In genomic region chr17:78521361-78522153, GRCm38 (mm10) we compare ENCODE assay signal across 11 mouse cellular contexts. TPM values are rescaled to one million over a fixed set of nuclear protein-coding genes. Genes with fewer than 3 reads are reported as not detected.
DNase-seq lines count a peak whose midpoint lies in the region; ATAC-seq and TF ChIP-seq lines count a peak whose summit lies in the region.
"Had no signal": no experiment of that assay in that cellular context is flagged by ENCODE, and none has a peak within 500 bp of the region (broad histone marks: within the 10 kb centered on the region; RNA-seq: fewer than 3 reads in every experiment).

No protein-coding gene starts in this region.

- no peak for TF ChIP-seq CTCF in liver, postnatal 0 days (IDR thresholded peaks at IDR 0.05; ENCODE audit: low read depth)

- H3K9ac ChIP-seq in liver, postnatal 0 days (replicated peaks) = no peak overlapping the region
- H3K9ac ChIP-seq: heart, embryonic 15.5 days; limb, embryonic 13.5 days had no signal

- H3K4me1 ChIP-seq in limb, embryonic 10.5 days = peaks cover 19% of the 10 kb centered on the region
- no peaks in the 10 kb centered on the region for H3K4me1 ChIP-seq in liver, postnatal 0 days (ENCODE audit: insufficient read depth)

- no peaks in the 10 kb centered on the region for H3K27me3 ChIP-seq in limb, embryonic 10.5 days (ENCODE audit: low read depth, poor library complexity, severe bottlenecking)
- H3K27me3 ChIP-seq in liver, postnatal 0 days (ENCODE audit: insufficient read depth, low read length) = no peaks in the 10 kb centered on the region
- H3K27me3 ChIP-seq: heart, embryonic 15.5 days; limb, embryonic 13.5 days had no signal

- WGBS in limb, embryonic 10.5 days = 44% methylated on average over 10 of the region's 10 CpGs
- WGBS in liver, postnatal 0 days (ENCODE audit: insufficient replicate concordance) = 51% methylated on average over 10 of the region's 10 CpGs

- H3K4me2 ChIP-seq in liver, postnatal 0 days (ENCODE audit: low read depth, low read length) = no peak overlapping the region
- H3K4me2 ChIP-seq: heart, embryonic 15.5 days; limb, embryonic 13.5 days had no signal

- H3K4me3 ChIP-seq in limb, embryonic 10.5 days = no peak overlapping the region
- H3K4me3 ChIP-seq in liver, postnatal 0 days (ENCODE audit: low read depth, low read length) = no peak overlapping the region
- H3K4me3 ChIP-seq: heart, embryonic 15.5 days; limb, embryonic 13.5 days had no signal

- peak; percentile 17 for DNase-seq in urinary bladder, postnatal 14 days (ENCODE audit: low spot score)
- no peak for DNase-seq in urinary bladder, postnatal 25 days (ENCODE audit: low spot score)
- DNase-seq in heart, adult 8-10 months (ENCODE audit: low spot score) = peak; percentile 67
- no peak for DNase-seq in limb, embryonic 10.5 days (ENCODE audit: low spot score)
- no peak for DNase-seq in liver, postnatal 0 days
- DNase-seq in left cerebral cortex, adult 8-10 months (ENCODE audit: low spot score in 2 of 2) = no peak
- DNase-seq in cerebellum, postnatal 36 days = no peak
- DNase-seq: thymus, postnatal 25 days had no signal

- TF ChIP-seq EP300 in liver, postnatal 0 days (IDR thresholded peaks at IDR 0.05; ENCODE audit: low read depth) = no peak

- H3K27ac ChIP-seq in limb, embryonic 10.5 days = 0 out of 2 replicates have a peak overlapping the region, but pooled peaks have one; percentile 14
- no peak overlapping the region for H3K27ac ChIP-seq in liver, postnatal 0 days (ENCODE audit: low read depth)
- H3K27ac ChIP-seq: heart, embryonic 15.5 days; limb, embryonic 13.5 days had no signal

- no peaks in the 10 kb centered on the region for H3K36me3 ChIP-seq in limb, embryonic 10.5 days
- H3K36me3 ChIP-seq in liver, postnatal 0 days (replicated peaks; ENCODE audit: insufficient read depth, low read length) = no peaks in the 10 kb centered on the region
- H3K36me3 ChIP-seq: heart, embryonic 15.5 days; limb, embryonic 13.5 days had no signal

- H3K9me3 ChIP-seq in limb, embryonic 10.5 days (replicated peaks) = no peaks in the 10 kb centered on the region
- H3K9me3 ChIP-seq in liver, postnatal 0 days (ENCODE audit: low read length) = no peaks in the 10 kb centered on the region
- H3K9me3 ChIP-seq: heart, embryonic 15.5 days; limb, embryonic 13.5 days had no signal

- no peak for ATAC-seq in liver, postnatal 0 days
- ATAC-seq in CD4-positive, CD25-positive, alpha-beta regulatory T cell, adult 4 months = no peak

RNA-seq across cellular contexts. Expression of gene Vit, which starts 13.7 kb away (rescaled TPM):
- 1 to 10 TPM in 3 of 4 experiments, under 1 TPM in 1; 0.98 to 2.1 (median 1.6) TPM for total RNA-seq in heart, adult 8-10 months (2022)
- polyA plus RNA-seq in limb, embryonic 10.5 days (2016; fragmentation: Nextera tagmentation; extraction: Ambion mirVana) = not detected in 2 replicates
- polyA plus RNA-seq in liver, postnatal 0 days (2015; fragmentation: Nextera tagmentation; extraction: Ambion mirVana) = 0.07 TPM in 2 replicates
- 1 to 10 TPM in 2 of 4 experiments, under 1 TPM in 2; 0.87 to 1.7 (median 1.3) TPM for total RNA-seq in left cerebral cortex, adult 8-10 months (2022)
- polyA plus RNA-seq in CD4-positive, CD25-positive, alpha-beta regulatory T cell, adult 4 months (2017; shearing (Covaris generic)) = not detected

Comparison
In these comparisons a context has a peak if more than half of its experiments do, and no peak if none do; other contexts are left out.
1. DNase-seq: peak in urinary bladder, postnatal 14 days (single experiment) and heart, adult 8-10 months (single experiment); none in urinary bladder, postnatal 25 days (single experiment), limb, embryonic 10.5 days (single experiment), liver, postnatal 0 days (single experiment), left cerebral cortex, adult 8-10 months (0 of 2) and cerebellum, postnatal 36 days (0 of 2).